Mouse (Mus musculus) CD4-positive, CD25-positive, alpha-beta regulatory T cell (primary cell): ENCODE results near the gene Krtap9-3. TPM values are rescaled to one million over a fixed set of nuclear protein-coding genes. Genes with fewer than 3 reads are reported as not detected.

Experiments
- polyA plus RNA-seq: library from polyadenylated mRNA; unstranded; fragments of 100-300 nt; shearing (Covaris generic); gene quantifications from one replicate; pipeline ENCODE4 v1.2.1, GENCODE M21; 2017

Krtap9-3 gene
- polyA plus RNA-seq = not detected

GRCm38 (mm10) chr11:99597742-99598141 is at the start of gene Krtap9-3:
Krtap9-3 (minus strand) TSS chr11:99598105.

GRCm38 (mm10) chr11:99643635-99644139 is 45.8 kb upstream of the Krtap9-3 start, which contains the start of gene Krtap4-7:
Krtap4-7 (minus strand) TSS chr11:99644089.

GRCm38 (mm10) chr11:99634653-99635134 is 36.8 kb upstream of the Krtap9-3 start, which contains the start of gene Krtap4-2:
Krtap4-2 (minus strand) TSS chr11:99635084.

GRCm38 (mm10) chr11:99628138-99628537 is 30.2 kb upstream of the Krtap9-3 start, which contains the start of gene Krtap4-1:
Krtap4-1 (minus strand) TSS chr11:99628238.

GRCm38 (mm10) chr11:99620335-99620734 is 22.4 kb upstream of the Krtap9-3 start, which contains the start of gene Gm11562:
Gm11562 (minus strand) TSS chr11:99620435.

GRCm38 (mm10) chr11:99614796-99615363 is 17.0 kb upstream of the Krtap9-3 start, which contains the start of gene Krtap2-4:
Krtap2-4 (minus strand) TSS chr11:99614846.

GRCm38 (mm10) chr11:99610089-99610488 is 12.2 kb upstream of the Krtap9-3 start, which contains the start of gene Gm11937:
Gm11937 (minus strand) TSS chr11:99610189.

GRCm38 (mm10) chr11:99603208-99603607 is 5.3 kb upstream of the Krtap9-3 start, which contains the start of gene Gm11938:
Gm11938 (minus strand) TSS chr11:99603308.

GRCm38 (mm10) chr11:99590981-99591380 is 6.9 kb downstream of the Krtap9-3 start, which contains the start of gene Krtap1-3:
Krtap1-3 (minus strand) TSS chr11:99591339.

GRCm38 (mm10) chr11:99583245-99583704 is 14.6 kb downstream of the Krtap9-3 start, which contains the start of gene Krtap1-4:
Krtap1-4 (minus strand) TSS chr11:99583654.

GRCm38 (mm10) chr11:99580636-99581035 is 17.3 kb downstream of the Krtap9-3 start, which contains the start of gene Krtap1-5:
Krtap1-5 (minus strand) TSS chr11:99581016.

GRCm38 (mm10) chr11:99566530-99566929 is 31.4 kb downstream of the Krtap9-3 start, which contains the start of gene Krtap3-1:
Krtap3-1 (minus strand) TSS chr11:99566630.

GRCm38 (mm10) chr11:99559366-99559765 is 38.5 kb downstream of the Krtap9-3 start, which contains the start of gene Gm11939:
Gm11939 (minus strand) TSS chr11:99559466.

GRCm38 (mm10) chr11:99556753-99557152 is 41.2 kb downstream of the Krtap9-3 start, which contains the start of gene Krtap3-2:
Krtap3-2 (minus strand) TSS chr11:99556853.

GRCm38 (mm10) chr11:99550765-99551164 is 47.1 kb downstream of the Krtap9-3 start, which contains the start of gene Krtap3-3:
Krtap3-3 (minus strand) TSS chr11:99550865.

Other genes starting within 250 kb of the Krtap9-3 start
- not detected for gene Krt27, start 247.0 kb downstream of the Krtap9-3 start, polyA plus RNA-seq
- gene Krt28, start 223.2 kb downstream of the Krtap9-3 start, polyA plus RNA-seq = not detected
- gene Krt10, start 208.7 kb downstream of the Krtap9-3 start, polyA plus RNA-seq = 15.0 TPM
- gene Krt12, start 175.8 kb downstream of the Krtap9-3 start, polyA plus RNA-seq = not detected
- gene Krt20, start 160.0 kb downstream of the Krtap9-3 start, polyA plus RNA-seq = not detected
- gene Krt23, start 105.0 kb downstream of the Krtap9-3 start, polyA plus RNA-seq = not detected
- not detected for gene Krt39, start 76.8 kb downstream of the Krtap9-3 start, polyA plus RNA-seq
- gene Krt40, start 54.9 kb downstream of the Krtap9-3 start, polyA plus RNA-seq = not detected
- gene Krtap3-3, start 47.2 kb downstream of the Krtap9-3 start, polyA plus RNA-seq = not detected
- gene Krtap3-2, start 41.3 kb downstream of the Krtap9-3 start, polyA plus RNA-seq = not detected
- gene Gm11939, start 38.6 kb downstream of the Krtap9-3 start, polyA plus RNA-seq = not detected
- gene Krtap3-1, start 31.5 kb downstream of the Krtap9-3 start, polyA plus RNA-seq = not detected
- gene Krtap1-5, start 17.1 kb downstream of the Krtap9-3 start, polyA plus RNA-seq = not detected
- not detected for gene Krtap1-4, start 14.5 kb downstream of the Krtap9-3 start, polyA plus RNA-seq
- not detected for gene Krtap1-3, start 6.8 kb downstream of the Krtap9-3 start, polyA plus RNA-seq
- gene Gm11938, start 5.2 kb upstream of the Krtap9-3 start, polyA plus RNA-seq = not detected
- not detected for gene Gm11937, start 12.1 kb upstream of the Krtap9-3 start, polyA plus RNA-seq
- not detected for gene Krtap2-4, start 16.7 kb upstream of the Krtap9-3 start, polyA plus RNA-seq
- not detected for gene Gm11562, start 22.3 kb upstream of the Krtap9-3 start, polyA plus RNA-seq
- gene Krtap4-1, start 30.1 kb upstream of the Krtap9-3 start, polyA plus RNA-seq = not detected
- gene Krtap4-2, start 37.0 kb upstream of the Krtap9-3 start, polyA plus RNA-seq = not detected
- gene Krtap4-7, start 46.0 kb upstream of the Krtap9-3 start, polyA plus RNA-seq = not detected
- gene Gm11555, start 52.1 kb upstream of the Krtap9-3 start, polyA plus RNA-seq = not detected
- not detected for gene Gm11563, start 60.9 kb upstream of the Krtap9-3 start, polyA plus RNA-seq
- not detected for gene Krtap4-6, start 67.9 kb upstream of the Krtap9-3 start, polyA plus RNA-seq
- not detected for gene Gm14190, start 92.6 kb upstream of the Krtap9-3 start, polyA plus RNA-seq
- not detected for gene Gm14180, start 136.2 kb upstream of the Krtap9-3 start, polyA plus RNA-seq
- not detected for gene Gm11595, start 174.8 kb upstream of the Krtap9-3 start, polyA plus RNA-seq
- gene Krtap4-8, start 182.6 kb upstream of the Krtap9-3 start, polyA plus RNA-seq = not detected
- gene Krtap4-9, start 187.1 kb upstream of the Krtap9-3 start, polyA plus RNA-seq = not detected
- gene Gm11596, start 195.4 kb upstream of the Krtap9-3 start, polyA plus RNA-seq = not detected
- not detected for gene Gm11569, start 200.8 kb upstream of the Krtap9-3 start, polyA plus RNA-seq
- gene Gm11554, start 206.3 kb upstream of the Krtap9-3 start, polyA plus RNA-seq = not detected
- gene Krtap4-13, start 211.8 kb upstream of the Krtap9-3 start, polyA plus RNA-seq = not detected
- gene Gm11564, start 217.6 kb upstream of the Krtap9-3 start, polyA plus RNA-seq = not detected
- gene 2300003K06Rik, start 240.0 kb upstream of the Krtap9-3 start, polyA plus RNA-seq = not detected